Mouse (Mus musculus) myocyte (in vitro differentiated cells): Measurements from ENCODE around the gene Slc36a2.

Experiments used
- CEBPB ChIP-seq: IDR thresholded peaks from 2 replicates; pipeline ENCODE4 v1.6.1; 2011; ENCODE audit warnings: mild to moderate bottlenecking, moderate library complexity; ENCODE audit not compliant: poor library complexity, insufficient read depth, severe bottlenecking
- MYOD1 ChIP-seq, 3 experiments: IDR thresholded peaks; one replicate each; pipeline ENCODE4 v1.6.1; 2011; ENCODE audit warnings: control low read depth in 2 of 3, low read depth in 2 of 3, mild to moderate bottlenecking in 2 of 3, moderate library complexity in 1 of 3; ENCODE audit not compliant: insufficient read length in 2 of 3, control insufficient read depth in 1 of 3
- MYOG ChIP-seq, 3 experiments: IDR thresholded peaks; one replicate each; pipeline ENCODE4 v1.6.1; 2011; ENCODE audit warnings: control low read depth in 2 of 3, low read depth in 2 of 3, mild to moderate bottlenecking in 2 of 3; ENCODE audit not compliant: insufficient read length in 2 of 3, control insufficient read depth in 1 of 3, insufficient read depth in 1 of 3
- POLR2A ChIP-seq: IDR thresholded peaks from one replicate; pipeline ENCODE4 v1.6.1; 2011; ENCODE audit warnings: low read depth, mild to moderate bottlenecking, control low read depth, moderate library complexity; ENCODE audit not compliant: insufficient read length
- SRF ChIP-seq: IDR thresholded peaks from one replicate; pipeline ENCODE4 v1.6.1; 2011; ENCODE audit warnings: low read depth; ENCODE audit not compliant: control insufficient read depth, insufficient read length
- TCF12 ChIP-seq: IDR thresholded peaks from one replicate; pipeline ENCODE4 v1.6.1; 2011; ENCODE audit warnings: mild to moderate bottlenecking, control low read depth; ENCODE audit not compliant: poor library complexity, insufficient read depth, severe bottlenecking
- USF1 ChIP-seq: IDR thresholded peaks from one replicate; pipeline ENCODE4 v1.6.1; 2011; ENCODE audit warnings: low read depth, mild to moderate bottlenecking, control low read depth, moderate library complexity

GRCm38 (mm10) chr11:55197740-55198510 lies 13.0 kb upstream of the Slc36a2 start:
- TF ChIP-seq MYOD1 (IDR thresholded peaks at IDR 0.05; ENCODE audit: control insufficient read depth in 1 of 3, insufficient read length in 2 of 3, low read depth in 2 of 3), result no peak
- TF ChIP-seq POLR2A, result no peak
- no peak for TF ChIP-seq USF1
- TF ChIP-seq MYOG (IDR thresholded peaks at IDR 0.05; ENCODE audit: control insufficient read depth in 1 of 3, insufficient read depth in 1 of 3, insufficient read length in 2 of 3, low read depth in 2 of 3), result no peak
- TF ChIP-seq SRF, result no peak
- no peak for TF ChIP-seq TCF12
- no peak for TF ChIP-seq CEBPB
